Mouse (Mus musculus) small intestine, adult 2 months (tissue): ENCODE measurements around the gene Aunip. TPM values are rescaled to one million over a fixed set of nuclear protein-coding genes. Genes with fewer than 3 reads are reported as not detected.

Experiments
- H3K27ac ChIP-seq: fragments of 200-500 bp; 2 replicates; pipeline ENCODE4 v1.5.1; 2012; ENCODE audit warnings: low read depth, low read length, control low read depth, inconsistent platforms; ENCODE audit not compliant: insufficient read depth
- H3K27me3 ChIP-seq: fragments of 200-500 bp; 2 replicates; pipeline ENCODE4 v1.6.1; 2012; ENCODE audit warnings: mild to moderate bottlenecking, moderate library complexity, low read length, inconsistent platforms; ENCODE audit not compliant: control insufficient read depth, insufficient read depth
- H3K36me3 ChIP-seq: fragments of 200-500 bp; 2 replicates; pipeline ENCODE4 v1.6.1; 2012; ENCODE audit warnings: mild to moderate bottlenecking, low read length, control low read depth, inconsistent platforms; ENCODE audit not compliant: control insufficient read depth, insufficient read depth
- H3K4me1 ChIP-seq: fragments of 200-500 bp; 2 replicates; pipeline ENCODE4 v1.6.1; 2012; ENCODE audit warnings: low read length, inconsistent platforms, mixed read lengths; ENCODE audit not compliant: control insufficient read depth, insufficient read depth, insufficient read length
- H3K4me3 ChIP-seq: fragments of 200-500 bp; 2 replicates; pipeline ENCODE4 v1.5.1; 2012; ENCODE audit warnings: low read depth, mild to moderate bottlenecking, control low read depth, inconsistent platforms, low read length, moderate library complexity
- CTCF ChIP-seq: fragments of 200-500 bp; IDR thresholded peaks from 2 replicates; pipeline ENCODE4 v1.5.1; 2012; ENCODE audit warnings: low read depth, mild to moderate bottlenecking, control low read depth, inconsistent platforms, low read length, moderate library complexity, mixed read lengths; ENCODE audit not compliant: insufficient replicate concordance, insufficient read length; ENCODE audit errors: extremely low read depth
- POLR2A ChIP-seq: fragments of 200-500 bp; IDR thresholded peaks from 2 replicates; pipeline ENCODE4 v1.6.1; 2012; ENCODE audit warnings: low read depth, mild to moderate bottlenecking, control low read depth, inconsistent platforms, low read length, moderate library complexity
- WGBS: fragments of 180-500 bp; shearing (Covaris S2); methylation state at CpG from one replicate; pipeline ENCODE4 v1.1.7; 2018; 5-methylcytosine and 5-hydroxymethylcytosine counted together
- polyA plus RNA-seq: library from polyadenylated mRNA; depleted of rRNA; stranded (reverse); fragments of >200 nt; gene quantifications from 2 replicates; pipeline ENCODE4 v1.2.3, GENCODE M21; 2012

Gene Aunip
- polyA plus RNA-seq, 1 experiment = 0.44 TPM

- Histone ChIP-seq H3K27me3 (no peaks in the 10 kb centered on the region), H3K4me1 (peaks cover 6% of the 10 kb centered on the region; the same call in 1 of the 2 replicates)
- 87% methylated on average over 10 of the region's 10 CpGs for WGBS
Measured at GRCm38 (mm10) chr4:134517719-134518118, 6.9 kb downstream of the Aunip start.

GRCm38 (mm10) chr4:134518541-134518940 lies 7.7 kb downstream of the Aunip start:
- Histone ChIP-seq H3K36me3 (0 out of 2 replicates have a peak, but pooled peaks cover 1% of the 10 kb centered on the region), H3K4me3 (no peak overlapping the region), H3K27ac (no peak overlapping the region), H3K4me1 (peaks cover 5% of the 10 kb centered on the region; the same call in 1 of the 2 replicates), H3K27me3 (no peaks in the 10 kb centered on the region)
- TF ChIP-seq POLR2A (no peak), CTCF (no peak)
- 89% methylated on average over 4 of the region's 4 CpGs for WGBS

More at GRCm38 (mm10) chr4:134517719-134518118, 6.9 kb downstream of the Aunip start:
- TF ChIP-seq POLR2A = no peak
- no peak for TF ChIP-seq CTCF
- Histone ChIP-seq H3K36me3 (no peaks in the 10 kb centered on the region), H3K4me3 (no peak overlapping the region), H3K27ac (no peak overlapping the region)

- Histone ChIP-seq H3K4me3 (no peak overlapping the region), H3K36me3 (0 out of 2 replicates have a peak, but pooled peaks cover 4% of the 10 kb centered on the region), H3K27me3 (no peaks in the 10 kb centered on the region), H3K27ac (no peak overlapping the region), H3K4me1 (peaks cover 5% of the 10 kb centered on the region; the same call in 1 of the 2 replicates)
- TF ChIP-seq CTCF = no peak
- no peak for TF ChIP-seq POLR2A
Measured at GRCm38 (mm10) chr4:134519281-134519680, 8.5 kb downstream of the Aunip start.

- H3K4me3 ChIP-seq = no peak overlapping the region
- H3K36me3 ChIP-seq = peaks cover 32% of the 10 kb centered on the region
- no peaks in the 10 kb centered on the region for H3K4me1 ChIP-seq
- 82% methylated on average over 4 of the region's 4 CpGs for WGBS
- no peak overlapping the region for H3K27ac ChIP-seq
- TF ChIP-seq CTCF = no peak
- TF ChIP-seq POLR2A = no peak
- no peaks in the 10 kb centered on the region for H3K27me3 ChIP-seq
Measured at GRCm38 (mm10) chr4:134523447-134523846, 12.6 kb downstream of the Aunip start.

GRCm38 (mm10) chr4:134525806-134526205 lies 15.0 kb downstream of the Aunip start:
- no peaks in the 10 kb centered on the region for H3K4me1 ChIP-seq
- H3K36me3 ChIP-seq = peaks cover 54% of the 10 kb centered on the region
- H3K4me3 ChIP-seq = no peak overlapping the region
- no peaks in the 10 kb centered on the region for H3K27me3 ChIP-seq
- TF ChIP-seq POLR2A (no peak), CTCF (no peak)
- WGBS = 78% methylated on average over 5 of the region's 5 CpGs
- no peak overlapping the region for H3K27ac ChIP-seq

- no peak for TF ChIP-seq CTCF
- TF ChIP-seq POLR2A = no peak
- H3K27ac ChIP-seq = no peak overlapping the region
- peaks cover 57% of the 10 kb centered on the region for H3K36me3 ChIP-seq
- H3K4me3 ChIP-seq = no peak overlapping the region
- H3K27me3 ChIP-seq = no peaks in the 10 kb centered on the region
- H3K4me1 ChIP-seq = no peaks in the 10 kb centered on the region
- WGBS = 71% methylated on average over 5 of the region's 5 CpGs
Measured at GRCm38 (mm10) chr4:134526220-134526619, 15.4 kb downstream of the Aunip start.

- TF ChIP-seq CTCF (no peak), POLR2A (no peak)
- H3K4me1 ChIP-seq = peaks cover 3% of the 10 kb centered on the region; the same call in 1 of the 2 replicates
- 73% methylated on average over 4 of the region's 4 CpGs for WGBS
Measured at GRCm38 (mm10) chr4:134532928-134533327, 22.1 kb downstream of the Aunip start.

More at GRCm38 (mm10) chr4:134532928-134533327, 22.1 kb downstream of the Aunip start:
- H3K27me3 ChIP-seq = no peaks in the 10 kb centered on the region
- no peak overlapping the region for H3K27ac ChIP-seq
- peaks cover 33% of the 10 kb centered on the region for H3K36me3 ChIP-seq
- H3K4me3 ChIP-seq = no peak overlapping the region
